Comparison of ENCODE assay signal across 7 mouse cellular contexts in the genomic region with DNA sequence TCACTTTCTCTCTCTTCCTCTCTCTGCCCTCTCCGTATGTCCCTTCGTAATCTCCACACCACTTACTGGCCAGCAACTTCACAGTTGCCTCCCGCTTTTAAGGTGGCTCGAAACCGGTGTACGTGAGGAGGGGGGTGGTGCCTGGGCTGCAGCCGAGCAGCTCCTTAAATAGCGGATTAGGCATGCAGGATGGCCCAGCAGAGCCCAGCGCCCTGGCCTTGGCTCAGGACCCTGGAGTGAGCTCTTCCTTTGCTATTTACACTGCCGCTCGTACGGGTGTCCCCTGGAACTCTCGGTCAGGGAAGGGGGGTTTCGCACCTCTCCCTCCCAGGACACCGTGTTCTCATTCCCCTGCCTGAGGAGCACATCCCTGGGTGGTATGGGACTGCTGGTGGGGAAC. TPM values are rescaled to one million over a fixed set of nuclear protein-coding genes. Genes with fewer than 3 reads are reported as not detected.
A peak's percentile ranks its signal among the peaks of the same experiment; 100 is the strongest.
DNase-seq lines count a peak whose midpoint lies in the region; ATAC-seq and TF ChIP-seq lines count a peak whose summit lies in the region.

A gene (minus strand): TSS at position 124 of the 400 bp plus-strand sequence.

- TF ChIP-seq CTCF in intestine, postnatal 0 days (IDR thresholded peaks at IDR 0.05; ENCODE audit: low read depth), result no peak

- H3K4me2 ChIP-seq in intestine, postnatal 0 days (replicated peaks; ENCODE audit: low read depth), result peak within 1 kb of the TSS; percentile 70

- DNase-seq in ES-CJ7 (ENCODE audit: low read depth, low spot score), result peak; percentile 22
- DNase-seq in gonadal fat pad, adult 2 months (ENCODE audit: low read depth), result no peak
- DNase-seq in lung, postnatal 36 days, result peak; percentile 15
- DNase-seq in spleen, postnatal 14 days (ENCODE audit: low spot score in 2 of 2), result no peak

- peak within 1 kb of the TSS; percentile 9; the same call in 1 of the 2 replicates for H3K4me3 ChIP-seq in intestine, postnatal 0 days (ENCODE audit: low read depth, low read length)

- no peaks in the 10 kb centered on the region for H3K36me3 ChIP-seq in intestine, postnatal 0 days (ENCODE audit: control insufficient read depth, insufficient read depth)

- H3K4me1 ChIP-seq in intestine, postnatal 0 days (replicated peaks; ENCODE audit: control insufficient read depth, insufficient read depth, low read length), result no peaks in the 10 kb centered on the region

- peak within 1 kb of the TSS; percentile 22; the same call in 1 of the 2 replicates for H3K9ac ChIP-seq in intestine, postnatal 0 days (ENCODE audit: low read depth, low read length)

- peak; percentile 20; the same call in 1 of the 2 replicates for ATAC-seq in common myeloid progenitor, adult 5-6 weeks (replicated peaks; ENCODE audit: low read depth, poor library complexity, severe bottlenecking)
- no peak for ATAC-seq in intestine, postnatal 0 days
- no peak for ATAC-seq in monocyte, adult 5-6 weeks (replicated peaks; ENCODE audit: insufficient number of reproducible peaks, low FRiP score, low TSS enrichment, poor library complexity, severe bottlenecking)

- no peaks in the 10 kb centered on the region for H3K9me3 ChIP-seq in intestine, postnatal 0 days (ENCODE audit: control insufficient read depth)

- H3K27me3 ChIP-seq in intestine, postnatal 0 days (replicated peaks; ENCODE audit: control insufficient read depth, insufficient read depth, low read length), result peaks cover 8% of the 10 kb centered on the region; the same call in 1 of the 2 replicates

- no peak within 1 kb of the TSS for H3K27ac ChIP-seq in intestine, postnatal 0 days (ENCODE audit: low read depth, low read length)

- 6% methylated on average over 15 of the region's 15 CpGs for whole genome bisulfite sequencing in intestine, postnatal 0 days

RNA-seq across cellular contexts. Expression of the gene that starts here (rescaled TPM):
- total RNA-seq in common myeloid progenitor, adult 5-6 weeks (2017), result not detected in 2 replicates
- polyA plus RNA-seq in gonadal fat pad, adult 2 months (2012; rRNA removed), result 12.9 and 14.1 TPM in 2 replicates
- polyA plus RNA-seq in intestine, postnatal 0 days (2015; fragmentation: Nextera tagmentation; extraction: Ambion mirVana), result 0.90 TPM in 2 replicates
- not detected in 3 replicates for total RNA-seq in monocyte, adult 5-6 weeks (2017)

Comparison
In these comparisons a context has a peak if more than half of its experiments do, and no peak if none do; other contexts are left out.
1. Peak in ATAC-seq in common myeloid progenitor, adult 5-6 weeks; RNA of the gene not detected or under 1 TPM.
2. DNase-seq: peak in ES-CJ7 (single experiment) and lung, postnatal 36 days (single experiment); none in gonadal fat pad, adult 2 months (single experiment) and spleen, postnatal 14 days (0 of 2).